Mouse (Mus musculus): ENCODE measurements around the gene Plcl2. TPM values are rescaled to one million over a fixed set of nuclear protein-coding genes. Genes with fewer than 3 reads are reported as not detected.
"Not testable (repeated sequence)": the region's sequence is repeated elsewhere in the genome, so short reads cannot be mapped to it uniquely, and the experiment has no call there.

Plcl2 gene
- polyA plus RNA-seq, 1 experiment from 2014 or later = 2.4 TPM

GRCm38 (mm10) chr17:50641879-50642278 is 132.7 kb downstream of the Plcl2 start:
- no peak overlapping the region for H3K4me2 ChIP-seq (ENCODE audit: low read depth, low read length)
- no peaks in the 10 kb centered on the region for H3K4me1 ChIP-seq (replicated peaks; ENCODE audit: control insufficient read depth, insufficient read depth, low read length)
- no peak for ATAC-seq (ENCODE audit: low read depth)
- no peak overlapping the region for H3K27ac ChIP-seq (ENCODE audit: low read length)
- H3K4me3 ChIP-seq (ENCODE audit: low read length) = no peak overlapping the region
- WGBS = 79% methylated on average over 1 of the region's 1 CpGs
- no peaks in the 10 kb centered on the region for H3K9me3 ChIP-seq (ENCODE audit: control insufficient read depth, low read length)
- H3K9ac ChIP-seq (ENCODE audit: low read length) = no peak overlapping the region
- no peaks in the 10 kb centered on the region for H3K27me3 ChIP-seq (ENCODE audit: control insufficient read depth, insufficient read depth, low read depth, low read length)
- H3K36me3 ChIP-seq (ENCODE audit: control insufficient read depth, insufficient read depth, low read length) = no peaks in the 10 kb centered on the region

- Histone ChIP-seq H3K27me3 (ENCODE audit: control insufficient read depth, insufficient read depth, low read depth, low read length) (no peaks in the 10 kb centered on the region), H3K4me2 (ENCODE audit: low read depth, low read length) (no peak overlapping the region), H3K4me3 (ENCODE audit: low read length) (no peak overlapping the region), H3K4me1 (replicated peaks; ENCODE audit: control insufficient read depth, insufficient read depth, low read length) (no peaks in the 10 kb centered on the region), H3K9me3 (ENCODE audit: control insufficient read depth, low read length) (peaks cover 8% of the 10 kb centered on the region), H3K9ac (ENCODE audit: low read length) (no peak overlapping the region), H3K27ac (ENCODE audit: low read length) (no peak overlapping the region), H3K36me3 (ENCODE audit: control insufficient read depth, insufficient read depth, low read length) (no peaks in the 10 kb centered on the region)
- ATAC-seq (ENCODE audit: low read depth) = no peak
- 51% methylated on average over 6 of the region's 6 CpGs for WGBS
Measured at GRCm38 (mm10) chr17:50643356-50643755, 134.2 kb downstream of the Plcl2 start.

- no peak overlapping the region for H3K9ac ChIP-seq (ENCODE audit: low read length)
- no peaks in the 10 kb centered on the region for H3K36me3 ChIP-seq (ENCODE audit: control insufficient read depth, insufficient read depth, low read length)
- peaks cover 11% of the 10 kb centered on the region for H3K9me3 ChIP-seq (ENCODE audit: control insufficient read depth, low read length)
- no peaks in the 10 kb centered on the region for H3K4me1 ChIP-seq (replicated peaks; ENCODE audit: control insufficient read depth, insufficient read depth, low read length)
- H3K27me3 ChIP-seq (ENCODE audit: control insufficient read depth, insufficient read depth, low read depth, low read length) = no peaks in the 10 kb centered on the region
- ATAC-seq (ENCODE audit: low read depth) = no peak
- no peak overlapping the region for H3K4me3 ChIP-seq (ENCODE audit: low read length)
- no peak overlapping the region for H3K27ac ChIP-seq (ENCODE audit: low read length)
- WGBS = 32% methylated on average over 6 of the region's 6 CpGs
- no peak overlapping the region for H3K4me2 ChIP-seq (ENCODE audit: low read depth, low read length)
Measured at GRCm38 (mm10) chr17:50643989-50644388, 134.8 kb downstream of the Plcl2 start.

- H3K4me2 ChIP-seq (ENCODE audit: low read depth, low read length); H3K27me3 ChIP-seq (ENCODE audit: control insufficient read depth, insufficient read depth, low read depth, low read length); H3K27ac ChIP-seq (ENCODE audit: low read length); H3K36me3 ChIP-seq (ENCODE audit: control insufficient read depth, insufficient read depth, low read length); H3K4me1 ChIP-seq (replicated peaks; ENCODE audit: control insufficient read depth, insufficient read depth, low read length); ATAC-seq (ENCODE audit: low read depth); H3K9ac ChIP-seq (ENCODE audit: low read length); H3K4me3 ChIP-seq (ENCODE audit: low read length): not testable (repeated sequence)
- 95% methylated on average over 4 of the region's 4 CpGs for WGBS
- H3K9me3 ChIP-seq (ENCODE audit: control insufficient read depth, low read length) = peaks cover 11% of the 10 kb centered on the region
Measured at GRCm38 (mm10) chr17:50648141-50648540, 138.9 kb downstream of the Plcl2 start.

GRCm38 (mm10) chr17:50648757-50649419 is 139.7 kb downstream of the Plcl2 start:
- Histone ChIP-seq H3K9ac (ENCODE audit: low read length) (no peak overlapping the region), H3K4me2 (ENCODE audit: low read depth, low read length) (no peak overlapping the region), H3K27ac (ENCODE audit: low read length) (no peak overlapping the region), H3K27me3 (ENCODE audit: control insufficient read depth, insufficient read depth, low read depth, low read length) (no peaks in the 10 kb centered on the region), H3K9me3 (ENCODE audit: control insufficient read depth, low read length) (peaks cover 11% of the 10 kb centered on the region), H3K4me3 (ENCODE audit: low read length) (no peak overlapping the region), H3K4me1 (replicated peaks; ENCODE audit: control insufficient read depth, insufficient read depth, low read length) (no peaks in the 10 kb centered on the region), H3K36me3 (ENCODE audit: control insufficient read depth, insufficient read depth, low read length) (no peaks in the 10 kb centered on the region)
- no peak for ATAC-seq (ENCODE audit: low read depth)
- WGBS = 94% methylated on average over 6 of the region's 6 CpGs

- no peak overlapping the region for H3K9ac ChIP-seq (ENCODE audit: low read length)
- H3K4me1 ChIP-seq (replicated peaks; ENCODE audit: control insufficient read depth, insufficient read depth, low read length) = 0 out of 2 replicates have a peak, but pooled peaks cover 4% of the 10 kb centered on the region
- H3K4me2 ChIP-seq (ENCODE audit: low read depth, low read length) = no peak overlapping the region
- ATAC-seq (ENCODE audit: low read depth) = no peak
- no peak overlapping the region for H3K4me3 ChIP-seq (ENCODE audit: low read length)
- no peak overlapping the region for H3K27ac ChIP-seq (ENCODE audit: low read length)
- H3K9me3 ChIP-seq (ENCODE audit: control insufficient read depth, low read length) = peaks cover 11% of the 10 kb centered on the region
- WGBS = 90% methylated on average over 14 of the region's 14 CpGs
- no peaks in the 10 kb centered on the region for H3K36me3 ChIP-seq (ENCODE audit: control insufficient read depth, insufficient read depth, low read length)
- no peaks in the 10 kb centered on the region for H3K27me3 ChIP-seq (ENCODE audit: control insufficient read depth, insufficient read depth, low read depth, low read length)
Measured at GRCm38 (mm10) chr17:50650535-50651223, 141.5 kb downstream of the Plcl2 start.

GRCm38 (mm10) chr17:50654741-50655415 is 145.7 kb downstream of the Plcl2 start:
- Histone ChIP-seq H3K36me3 (ENCODE audit: control insufficient read depth, insufficient read depth, low read length) (no peaks in the 10 kb centered on the region), H3K27ac (ENCODE audit: low read length) (no peak overlapping the region), H3K4me3 (ENCODE audit: low read length) (no peak overlapping the region), H3K9me3 (ENCODE audit: control insufficient read depth, low read length) (no peaks in the 10 kb centered on the region), H3K27me3 (ENCODE audit: control insufficient read depth, insufficient read depth, low read depth, low read length) (no peaks in the 10 kb centered on the region), H3K4me1 (replicated peaks; ENCODE audit: control insufficient read depth, insufficient read depth, low read length) (0 out of 2 replicates have a peak, but pooled peaks cover 4% of the 10 kb centered on the region), H3K4me2 (ENCODE audit: low read depth, low read length) (no peak overlapping the region), H3K9ac (ENCODE audit: low read length) (no peak overlapping the region)
- ATAC-seq (ENCODE audit: low read depth) = no peak
- WGBS = 52% methylated on average over 5 of the region's 5 CpGs

- Histone ChIP-seq H3K27me3 (ENCODE audit: control insufficient read depth, insufficient read depth, low read depth, low read length) (no peaks in the 10 kb centered on the region), H3K9me3 (ENCODE audit: control insufficient read depth, low read length) (no peaks in the 10 kb centered on the region), H3K9ac (ENCODE audit: low read length) (no peak overlapping the region), H3K27ac (ENCODE audit: low read length) (no peak overlapping the region), H3K4me1 (replicated peaks; ENCODE audit: control insufficient read depth, insufficient read depth, low read length) (0 out of 2 replicates have a peak, but pooled peaks cover 4% of the 10 kb centered on the region), H3K36me3 (ENCODE audit: control insufficient read depth, insufficient read depth, low read length) (no peaks in the 10 kb centered on the region), H3K4me3 (ENCODE audit: low read length) (no peak overlapping the region), H3K4me2 (ENCODE audit: low read depth, low read length) (no peak overlapping the region)
- no peak; the same call in 1 of the 2 replicates for ATAC-seq (ENCODE audit: low read depth)
- 33% methylated on average over 4 of the region's 4 CpGs for WGBS
Measured at GRCm38 (mm10) chr17:50655416-50655776, 146.2 kb downstream of the Plcl2 start.

GRCm38 (mm10) chr17:50657321-50657720 is 148.1 kb downstream of the Plcl2 start:
- H3K36me3 ChIP-seq (ENCODE audit: control insufficient read depth, insufficient read depth, low read length) = no peaks in the 10 kb centered on the region
- no peak overlapping the region for H3K4me3 ChIP-seq (ENCODE audit: low read length)
- H3K9ac ChIP-seq (ENCODE audit: low read length) = no peak overlapping the region
- no peaks in the 10 kb centered on the region for H3K9me3 ChIP-seq (ENCODE audit: control insufficient read depth, low read length)
- ATAC-seq (ENCODE audit: low read depth) = no peak
- H3K4me2 ChIP-seq (ENCODE audit: low read depth, low read length) = no peak overlapping the region
- no peak overlapping the region for H3K27ac ChIP-seq (ENCODE audit: low read length)
- H3K27me3 ChIP-seq (ENCODE audit: control insufficient read depth, insufficient read depth, low read depth, low read length) = no peaks in the 10 kb centered on the region
- H3K4me1 ChIP-seq (replicated peaks; ENCODE audit: control insufficient read depth, insufficient read depth, low read length) = 0 out of 2 replicates have a peak, but pooled peaks cover 4% of the 10 kb centered on the region

Data from lung, embryonic 16.5 days (tissue).